Mouse (Mus musculus) left cerebral cortex, adult 11 months (tissue): ENCODE results near the gene Cnot11.

Source experiments
- DNase-seq: peaks from one replicate; pipeline ENCODE4 v3.0.0; 2022; ENCODE audit warnings: low spot score

The Cnot11 gene

DNA sequence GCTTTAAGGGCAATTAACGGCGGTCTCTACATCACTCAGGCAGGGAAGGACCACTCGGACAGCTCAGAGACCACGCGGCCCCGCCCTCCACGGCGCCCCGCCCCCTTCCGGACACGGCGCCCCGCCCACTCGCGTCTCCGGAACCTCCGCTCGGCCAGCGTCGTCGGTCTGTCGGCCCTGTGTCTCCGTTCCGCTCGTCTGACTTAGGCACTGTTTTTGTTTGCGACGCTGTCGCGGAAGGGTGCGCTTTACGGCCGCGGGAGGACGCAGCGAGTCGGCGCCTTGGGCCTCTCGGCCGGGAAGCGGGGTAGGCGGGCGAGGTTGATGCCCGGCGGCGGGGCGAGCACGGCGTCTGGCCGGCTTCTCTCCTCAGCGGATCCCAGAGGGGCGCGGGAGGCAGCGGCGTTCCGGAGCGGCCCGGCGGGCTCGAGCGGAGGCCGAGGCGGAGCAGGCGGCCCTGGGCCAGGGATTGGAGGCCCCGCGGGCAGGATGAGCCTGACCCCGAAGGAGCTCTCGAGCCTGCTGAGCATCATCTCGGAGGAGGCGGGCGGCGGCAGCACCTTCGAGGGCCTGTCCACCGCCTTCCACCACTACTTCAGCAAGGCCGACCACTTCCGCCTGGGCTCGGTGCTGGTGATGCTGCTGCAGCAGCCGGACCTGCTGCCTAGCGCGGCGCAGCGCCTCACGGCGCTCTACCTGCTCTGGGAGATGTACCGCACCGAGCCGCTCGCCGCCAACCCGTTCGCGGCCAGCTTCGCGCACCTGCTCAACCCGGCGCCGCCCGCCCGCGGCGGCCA lies 921 bp downstream of the Cnot11 start:
- peak; percentile 97 for DNase-seq

- no peak for DNase-seq
Observed at GRCm38 (mm10) chr1:39536701-39537100, 1.9 kb downstream of the Cnot11 start.

DNA sequence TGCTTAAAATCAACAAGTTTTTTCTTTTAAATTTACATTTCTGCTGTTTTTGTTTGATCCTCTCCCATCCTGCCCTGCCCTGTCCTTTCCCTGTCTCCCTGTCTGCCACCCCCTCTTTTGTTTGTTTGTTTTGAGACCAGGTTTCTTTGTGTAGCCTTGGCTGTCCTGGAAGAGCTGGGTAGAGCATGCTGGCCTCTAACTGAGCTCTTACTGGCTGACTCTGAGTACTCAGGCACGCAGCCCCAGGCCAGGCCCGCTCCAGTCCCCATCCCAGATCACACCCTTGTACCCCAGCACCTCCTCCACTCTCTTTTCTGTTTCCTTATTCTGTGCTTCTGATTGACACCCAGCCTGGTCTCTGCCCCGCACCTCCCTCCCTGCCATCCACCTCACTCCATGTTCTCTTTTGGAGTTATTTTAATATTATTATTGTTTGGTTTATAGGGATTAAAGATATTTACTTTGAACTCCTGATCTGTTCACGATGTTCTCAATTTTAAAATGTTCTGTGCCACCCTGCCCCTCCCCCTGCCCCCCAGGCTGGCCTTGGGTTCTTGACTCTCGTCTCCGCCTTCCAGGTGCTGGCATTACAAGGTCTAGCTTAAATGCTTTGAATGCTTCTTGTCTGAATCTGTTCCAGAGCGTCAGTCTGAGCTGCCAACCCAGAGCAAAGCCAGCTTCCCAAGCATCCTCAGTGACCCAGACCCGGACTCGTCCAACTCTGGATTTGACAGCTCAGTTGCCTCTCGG lies 3.0 kb downstream of the Cnot11 start:
- no peak for DNase-seq

GRCm38 (mm10) chr1:39540592-39540991 lies 5.8 kb downstream of the Cnot11 start:
- DNase-seq = no peak

DNA sequence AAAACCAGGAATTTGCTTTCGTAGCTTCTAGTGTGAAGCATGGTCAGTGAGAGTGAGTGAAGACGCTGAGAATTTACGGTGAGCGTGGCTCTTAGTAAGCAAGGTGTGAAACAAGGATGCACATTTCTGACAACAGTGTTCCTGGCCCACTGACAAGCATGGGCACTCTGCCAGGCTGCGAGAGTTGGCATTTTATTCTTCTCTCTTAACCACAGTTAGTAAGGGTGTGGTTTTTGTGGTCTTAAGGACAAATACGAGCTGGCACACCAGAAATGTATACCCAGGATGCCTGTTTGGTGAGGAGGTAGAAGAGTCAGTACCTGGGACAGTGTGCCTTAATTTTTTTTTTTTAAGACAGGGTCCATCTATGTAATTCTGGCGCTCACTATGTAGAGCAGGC lies 10.8 kb downstream of the Cnot11 start:
- no peak for DNase-seq

DNA sequence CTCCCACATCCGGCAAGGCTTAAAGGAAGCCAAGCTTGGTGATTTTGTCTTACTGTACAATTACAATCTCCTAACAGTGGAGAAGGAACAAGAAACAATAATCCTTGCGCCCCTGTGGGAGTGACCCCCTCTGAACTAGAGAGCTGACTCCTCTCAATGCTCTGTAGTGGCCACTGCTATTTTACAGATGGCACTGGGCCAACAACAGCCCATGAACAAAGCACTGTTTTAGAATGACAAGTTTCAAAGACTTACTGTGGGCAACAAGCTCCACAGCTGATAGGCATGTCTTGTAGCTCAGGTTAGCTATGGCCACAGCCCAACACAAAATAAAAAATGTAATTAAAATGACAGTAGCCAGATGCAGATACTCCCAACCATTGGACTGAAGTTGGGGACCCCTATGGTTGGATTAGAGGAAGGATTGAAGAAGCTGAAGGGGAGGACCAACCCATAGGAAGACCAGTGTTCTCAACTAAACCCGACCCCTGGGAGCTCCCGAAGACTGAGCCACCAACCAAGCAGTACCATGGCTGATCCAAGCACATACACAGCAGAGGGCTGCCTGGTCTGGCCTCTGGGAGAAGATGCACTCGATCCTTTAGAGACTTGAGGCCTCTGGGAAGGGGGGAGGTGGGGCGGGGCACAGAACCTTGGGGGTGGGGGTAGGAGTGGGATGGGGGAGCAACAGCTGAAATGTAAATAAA lies 11.5 kb downstream of the Cnot11 start:
- DNase-seq = no peak

GRCm38 (mm10) chr1:39547238-39547637 lies 12.4 kb downstream of the Cnot11 start:
- no peak for DNase-seq

- no peak for DNase-seq
Observed at GRCm38 (mm10) chr1:39549831-39550230, 15.0 kb downstream of the Cnot11 start.

GRCm38 (mm10) chr1:39555556-39556415 lies 21.0 kb downstream of the Cnot11 start:
- DNase-seq = peak; percentile 70

DNA sequence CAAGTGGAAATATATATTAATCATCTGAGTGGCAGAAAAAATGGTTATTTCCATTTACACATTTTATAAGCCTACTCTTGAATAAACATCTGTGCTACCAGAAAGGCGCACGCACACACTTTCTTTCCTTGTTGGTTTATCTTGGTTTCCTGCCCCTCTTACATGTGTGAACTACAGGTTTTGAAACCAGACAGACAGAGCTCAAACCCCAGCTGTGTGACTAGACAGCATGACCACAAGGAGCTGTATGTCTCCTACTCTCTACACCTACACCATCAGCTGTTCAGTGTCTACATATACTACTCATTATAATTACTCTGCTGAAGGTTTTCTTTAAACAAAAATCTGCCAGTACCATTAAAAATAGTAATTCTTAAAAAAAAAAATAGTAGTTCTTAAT lies 24.2 kb downstream of the Cnot11 start:
- DNase-seq = no peak

GRCm38 (mm10) chr1:39561920-39562319 lies 27.1 kb downstream of the Cnot11 start:
- no peak for DNase-seq

DNA sequence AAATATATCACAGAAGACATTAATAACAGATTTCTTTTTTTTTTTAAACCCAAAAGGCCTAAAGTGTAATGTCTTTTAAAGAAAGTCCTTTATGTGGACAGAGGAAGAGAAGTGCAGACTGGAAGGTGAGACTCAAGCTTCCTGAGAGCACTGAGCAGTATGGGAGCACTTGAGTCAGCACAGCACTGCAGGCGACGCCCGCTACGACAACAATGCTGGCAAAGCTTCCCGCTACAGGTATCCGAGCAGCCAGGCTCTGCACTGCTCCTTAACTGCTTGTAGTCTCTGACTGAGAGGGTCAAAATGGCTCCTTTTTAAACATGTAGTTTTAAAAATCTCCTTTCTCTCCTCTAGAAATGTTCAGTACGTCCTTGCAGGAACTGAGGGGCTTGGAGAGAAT lies 28.4 kb downstream of the Cnot11 start:
- no peak for DNase-seq

DNA sequence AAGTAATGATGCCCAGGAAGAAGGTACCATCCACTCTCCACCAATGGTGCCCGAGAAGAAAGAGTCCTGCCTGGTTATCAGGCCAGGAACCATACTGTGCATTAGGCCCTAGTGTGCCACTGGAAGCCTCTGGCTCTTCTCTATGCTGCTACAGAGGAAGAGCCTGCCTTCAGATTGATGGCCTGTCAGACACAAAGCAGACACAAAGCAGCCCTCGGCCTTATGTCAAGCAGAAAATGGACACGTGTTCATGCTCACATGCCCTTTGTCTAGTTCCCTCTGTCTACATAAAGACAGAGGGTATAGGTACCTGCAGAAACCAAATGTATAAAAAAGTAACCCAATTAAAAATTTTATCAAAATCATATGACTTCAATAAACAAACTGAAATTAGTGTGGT lies 29.8 kb downstream of the Cnot11 start:
- no peak for DNase-seq

DNA sequence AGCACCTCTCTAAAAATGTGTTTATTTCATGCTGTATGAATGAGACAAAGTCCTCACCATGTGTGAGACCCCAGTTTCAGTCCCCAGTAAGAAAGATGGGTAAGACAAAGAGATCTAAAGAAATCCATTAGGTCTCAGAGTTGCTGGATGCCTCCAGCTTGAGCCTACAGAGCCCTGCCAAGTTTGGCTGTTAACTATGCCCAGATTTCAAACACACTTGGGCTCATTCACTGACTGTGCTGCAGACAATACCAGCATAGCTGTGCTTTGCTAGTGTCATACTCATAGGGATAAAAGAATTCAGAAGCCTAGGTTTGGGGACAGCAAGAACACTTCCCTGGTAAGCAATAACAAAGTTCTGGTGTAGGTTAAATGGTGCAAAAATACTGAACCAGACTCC lies 33.3 kb downstream of the Cnot11 start:
- no peak for DNase-seq

GRCm38 (mm10) chr1:39571653-39572052 lies 36.9 kb downstream of the Cnot11 start:
- DNase-seq = no peak

DNA sequence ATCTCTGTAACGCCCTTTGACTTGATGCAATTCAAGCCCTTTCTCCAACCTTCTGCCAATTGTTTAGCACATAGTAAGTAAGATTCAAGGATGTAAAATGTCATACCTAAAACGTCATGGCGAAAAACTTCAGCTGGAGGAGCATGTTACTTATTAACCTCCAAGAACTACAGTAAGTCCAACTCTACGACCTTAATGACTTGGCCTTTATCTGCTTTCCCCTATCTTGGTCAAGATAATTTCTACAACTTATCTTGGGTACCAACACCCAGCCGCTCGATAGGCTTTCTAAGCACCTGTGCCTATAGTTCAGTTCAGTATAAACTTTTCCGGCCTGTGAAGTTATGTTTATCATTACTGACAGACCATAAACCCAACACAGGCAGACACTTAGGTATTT lies 39.1 kb downstream of the Cnot11 start:
- no peak for DNase-seq

DNA sequence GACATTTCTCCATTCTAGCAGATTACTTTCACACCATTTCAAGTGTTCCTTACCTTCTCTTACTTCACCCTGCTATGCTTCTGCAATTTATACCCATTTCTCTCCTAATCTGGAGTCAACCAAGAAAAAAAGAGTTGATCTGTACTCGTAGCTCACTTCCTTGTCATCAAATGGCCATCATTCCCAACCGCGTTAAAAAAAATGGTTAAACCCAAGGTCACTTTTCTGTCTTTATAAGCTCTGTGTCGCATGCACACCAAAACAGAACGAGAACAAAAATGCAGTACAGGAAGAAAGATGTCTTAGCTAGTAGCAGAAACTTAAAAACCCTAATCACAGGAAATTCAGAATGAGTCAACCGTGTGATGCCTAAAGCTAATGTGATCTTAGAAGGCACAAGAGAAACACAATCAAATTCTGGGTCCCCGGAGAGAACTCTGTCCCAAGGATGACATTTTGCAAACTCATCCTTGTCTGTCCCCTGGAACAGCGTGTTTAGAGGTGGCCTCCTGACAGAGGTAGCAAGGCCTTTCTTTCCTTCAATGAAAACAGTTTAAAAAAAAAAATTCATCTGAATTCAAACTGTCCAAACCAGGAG lies 41.1 kb downstream of the Cnot11 start:
- DNase-seq = no peak

- DNase-seq = peak; percentile 47
Observed at GRCm38 (mm10) chr1:39576431-39577243, 41.8 kb downstream of the Cnot11 start.

DNA sequence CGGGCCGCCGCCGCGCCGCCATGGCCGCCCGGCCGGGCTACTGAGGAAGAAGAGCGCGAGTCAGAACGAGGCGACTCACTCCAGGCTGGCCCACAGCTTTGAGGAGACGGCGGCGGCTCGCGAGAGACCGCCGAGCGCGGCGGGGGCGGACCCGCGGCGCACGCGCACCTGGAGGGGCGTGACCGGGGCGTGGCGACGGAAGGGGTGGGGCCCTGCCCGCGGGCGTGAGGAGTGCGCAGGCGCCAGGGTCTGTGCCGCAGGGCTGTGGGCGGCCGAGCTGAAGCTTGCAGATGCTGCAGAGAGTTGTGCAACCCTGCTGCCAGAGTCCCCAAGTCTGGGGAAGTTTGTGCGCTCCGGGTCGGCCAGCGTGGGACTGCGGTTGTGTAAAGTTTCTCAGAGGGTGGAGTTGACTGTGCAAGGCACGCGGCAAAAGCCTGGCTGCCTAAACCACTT lies 42.5 kb downstream of the Cnot11 start, which contains the start of gene Rnf149:
Gene Rnf149, minus strand, starts transcription at position 153 of the 453 bp plus-strand sequence.
- DNase-seq = peak; percentile 93

DNA sequence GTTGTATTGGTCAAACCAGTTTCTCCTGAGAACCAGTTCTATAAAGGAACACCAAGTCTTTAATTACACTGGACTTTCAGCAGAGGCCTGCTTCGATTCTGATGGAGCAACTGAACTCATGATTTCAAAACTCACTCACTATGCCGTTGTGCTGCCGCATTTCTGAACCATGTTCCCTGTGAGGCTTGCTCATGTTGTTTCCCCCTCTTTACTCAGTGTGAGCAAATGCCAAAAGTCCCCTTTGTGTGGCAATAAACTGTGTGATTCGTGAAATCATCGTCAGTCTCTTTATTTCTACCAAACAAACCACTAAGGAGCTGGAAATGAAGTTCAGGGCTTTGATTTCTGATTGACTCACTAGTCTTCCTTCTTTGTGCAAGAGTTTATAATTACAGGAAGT lies 43.7 kb downstream of the Cnot11 start:
- no peak for DNase-seq
